Mouse (Mus musculus): ENCODE measurements around the gene Txndc16. TPM values are rescaled to one million over a fixed set of nuclear protein-coding genes. Genes with fewer than 3 reads are reported as not detected.

Gene Txndc16
- total and polyA plus RNA-seq, 2 experiments from 2014 or later: 33.7 to 54.2 TPM

- ATAC-seq (peak; percentile 99), DNase-seq (ENCODE audit: low spot score) (peak; percentile 100)
- WGBS: under 1% methylated on average over 67 of the region's 86 CpGs
Measured at GRCm38 (mm10) chr14:45219281-45220089, 643 bp downstream of the Txndc16 start, which contains the start of gene Gpr137c. Gene Gpr137c (plus strand): TSS chr14:45219717.

GRCm38 (mm10) chr14:45217693-45218092 lies 2.4 kb downstream of the Txndc16 start:
- no peak for DNase-seq (ENCODE audit: low spot score)
- Histone ChIP-seq H3K27me3 (ENCODE audit: insufficient read depth, low read length) (no peaks in the 10 kb centered on the region), H3K4me3 (ENCODE audit: low read length) (peak overlapping the region; percentile 77), H3K4me2 (ENCODE audit: low read depth, low read length) (peak overlapping the region; percentile 72), H3K9ac (replicated peaks; ENCODE audit: low read length) (peak overlapping the region; percentile 79; the same call in 1 of the 2 replicates), H3K9me3 (ENCODE audit: low read length) (no peaks in the 10 kb centered on the region), H3K4me1 (ENCODE audit: insufficient read depth, low read length) (0 out of 2 replicates have a peak, but pooled peaks cover 5% of the 10 kb centered on the region), H3K36me3 (ENCODE audit: insufficient read depth, low read length) (no peaks in the 10 kb centered on the region), H3K27ac (no peak overlapping the region)
- no peak for TF ChIP-seq CTCF (IDR thresholded peaks at IDR 0.05; ENCODE audit: low read depth)
- no peak for ATAC-seq
- WGBS: 84% methylated on average over 4 of the region's 4 CpGs

More at GRCm38 (mm10) chr14:45219281-45220089, 643 bp downstream of the Txndc16 start, which contains the start of gene Gpr137c:
- TF ChIP-seq CTCF (IDR thresholded peaks at IDR 0.05; ENCODE audit: low read depth): 0 out of 2 replicates have a peak, but pooled peaks have one; percentile 16
- peak within 1 kb of the TSS; percentile 97 for H3K9ac ChIP-seq (replicated peaks; ENCODE audit: low read length)
- peak within 1 kb of the TSS; percentile 98 for H3K27ac ChIP-seq
- H3K4me2 ChIP-seq (ENCODE audit: low read depth, low read length): peak within 1 kb of the TSS; percentile 72
- peak within 1 kb of the TSS; percentile 77 for H3K4me3 ChIP-seq (ENCODE audit: low read length)
- H3K27me3 ChIP-seq (ENCODE audit: insufficient read depth, low read length): no peaks in the 10 kb centered on the region
- H3K9me3 ChIP-seq (ENCODE audit: low read length): no peaks in the 10 kb centered on the region
- H3K4me1 ChIP-seq (ENCODE audit: insufficient read depth, low read length): 0 out of 2 replicates have a peak, but pooled peaks cover 5% of the 10 kb centered on the region
- no peaks in the 10 kb centered on the region for H3K36me3 ChIP-seq (ENCODE audit: insufficient read depth, low read length)

- H3K4me1 ChIP-seq (ENCODE audit: insufficient read depth, low read length): 0 out of 2 replicates have a peak, but pooled peaks cover 5% of the 10 kb centered on the region
- no peak overlapping the region for H3K27ac ChIP-seq
- H3K27me3 ChIP-seq (ENCODE audit: insufficient read depth, low read length): no peaks in the 10 kb centered on the region
- ATAC-seq (no peak), DNase-seq (ENCODE audit: low spot score) (no peak)
- no peak overlapping the region for H3K4me3 ChIP-seq (ENCODE audit: low read length)
- H3K9ac ChIP-seq (replicated peaks; ENCODE audit: low read length): no peak overlapping the region
- TF ChIP-seq CTCF (IDR thresholded peaks at IDR 0.05; ENCODE audit: low read depth): no peak
- H3K36me3 ChIP-seq (ENCODE audit: insufficient read depth, low read length): no peaks in the 10 kb centered on the region
- 97% methylated on average over 9 of the region's 9 CpGs for WGBS
- no peaks in the 10 kb centered on the region for H3K9me3 ChIP-seq (ENCODE audit: low read length)
- H3K4me2 ChIP-seq (ENCODE audit: low read depth, low read length): no peak overlapping the region
Measured at GRCm38 (mm10) chr14:45216711-45217340, 3.3 kb downstream of the Txndc16 start.

- DNase-seq (ENCODE audit: low spot score) (no peak), ATAC-seq (no peak)
- Histone ChIP-seq H3K9ac (replicated peaks; ENCODE audit: low read length) (no peak overlapping the region), H3K9me3 (ENCODE audit: low read length) (no peaks in the 10 kb centered on the region), H3K27ac (no peak overlapping the region), H3K4me1 (ENCODE audit: insufficient read depth, low read length) (no peaks in the 10 kb centered on the region), H3K36me3 (ENCODE audit: insufficient read depth, low read length) (peaks cover 4% of the 10 kb centered on the region; the same call in 1 of the 2 replicates), H3K4me2 (ENCODE audit: low read depth, low read length) (no peak overlapping the region), H3K4me3 (ENCODE audit: low read length) (no peak overlapping the region), H3K27me3 (ENCODE audit: insufficient read depth, low read length) (no peaks in the 10 kb centered on the region)
- TF ChIP-seq CTCF (IDR thresholded peaks at IDR 0.05; ENCODE audit: low read depth): no peak
- 96% methylated on average over 1 of the region's 1 CpGs for WGBS
Measured at GRCm38 (mm10) chr14:45211431-45211830, 8.7 kb downstream of the Txndc16 start.

- WGBS: 73% methylated on average over 4 of the region's 4 CpGs
- no peaks in the 10 kb centered on the region for H3K27me3 ChIP-seq (ENCODE audit: insufficient read depth, low read length)
- no peak overlapping the region for H3K4me3 ChIP-seq (ENCODE audit: low read length)
- no peaks in the 10 kb centered on the region for H3K9me3 ChIP-seq (ENCODE audit: low read length)
- no peak overlapping the region for H3K4me2 ChIP-seq (ENCODE audit: low read depth, low read length)
- no peaks in the 10 kb centered on the region for H3K4me1 ChIP-seq (ENCODE audit: insufficient read depth, low read length)
- H3K27ac ChIP-seq: no peak overlapping the region
- H3K9ac ChIP-seq (replicated peaks; ENCODE audit: low read length): no peak overlapping the region
- no peak for ATAC-seq
- peaks cover 4% of the 10 kb centered on the region; the same call in 1 of the 2 replicates for H3K36me3 ChIP-seq (ENCODE audit: insufficient read depth, low read length)
- TF ChIP-seq CTCF (IDR thresholded peaks at IDR 0.05; ENCODE audit: low read depth): no peak
- DNase-seq (ENCODE audit: low spot score): no peak
Measured at GRCm38 (mm10) chr14:45210683-45211082, 9.4 kb downstream of the Txndc16 start.

GRCm38 (mm10) chr14:45200607-45201006 lies 19.5 kb downstream of the Txndc16 start:
- Histone ChIP-seq H3K4me1 (ENCODE audit: insufficient read depth, low read length) (no peaks in the 10 kb centered on the region), H3K9me3 (ENCODE audit: low read length) (no peaks in the 10 kb centered on the region), H3K4me2 (ENCODE audit: low read depth, low read length) (no peak overlapping the region), H3K27me3 (ENCODE audit: insufficient read depth, low read length) (no peaks in the 10 kb centered on the region), H3K4me3 (ENCODE audit: low read length) (no peak overlapping the region), H3K36me3 (ENCODE audit: insufficient read depth, low read length) (peaks cover 12% of the 10 kb centered on the region; the same call in 1 of the 2 replicates), H3K27ac (no peak overlapping the region), H3K9ac (replicated peaks; ENCODE audit: low read length) (no peak overlapping the region)
- no peak for TF ChIP-seq CTCF (IDR thresholded peaks at IDR 0.05; ENCODE audit: low read depth)
- DNase-seq (ENCODE audit: low spot score): no peak
- no peak for ATAC-seq

All from hindbrain, postnatal 0 days (tissue).